Mouse (Mus musculus): ENCODE measurements around the gene Kcnc3.

- TF ChIP-seq CTCF (IDR thresholded peaks at IDR 0.05; ENCODE audit: low read depth, low read length) (no peak), POLR2A (IDR thresholded peaks at IDR 0.05; ENCODE audit: borderline replicate concordance, low read depth, low read length) (no peak)
These were observed 5.6 kb downstream of the Kcnc3 start for GRCm38 (mm10) chr7:44596051-44596450.

Measured in bone marrow macrophage, adult 2 months (primary cell).